Mouse (Mus musculus) heart, postnatal 0 days (tissue): ENCODE measurements around the gene Ehd1. TPM values are rescaled to one million over a fixed set of nuclear protein-coding genes. Genes with fewer than 3 reads are reported as not detected.

Experiments used
- ATAC-seq: fragments of 200-750 bp; cut with Nextera tagmentation; 2 replicates; pipeline ENCODE4 v1.8.0; 2017; ENCODE audit warnings: low read depth, moderate number of reproducible peaks, moderate library complexity; ENCODE audit not compliant: insufficient read depth
- DNase-seq: peaks from one replicate; pipeline ENCODE4 v3.0.0-alpha.2; 2016; ENCODE audit warnings: low spot score
- H3K27ac ChIP-seq: fragments of 300-500 bp; sonication (generic); 2 replicates; pipeline ENCODE4 v1.5.1; 2014; ENCODE audit warnings: low read depth, mild to moderate bottlenecking
- H3K27me3 ChIP-seq: fragments of 300-500 bp; sonication (generic); 2 replicates; pipeline ENCODE4 v1.6.1; 2014; ENCODE audit warnings: low read length, mixed read lengths; ENCODE audit not compliant: control insufficient read depth, insufficient read depth
- H3K36me3 ChIP-seq: fragments of 300-500 bp; sonication (generic); replicated peaks from 2 replicates; pipeline ENCODE4 v1.6.1; 2014; ENCODE audit warnings: low read length, mixed read lengths; ENCODE audit not compliant: control insufficient read depth, insufficient read depth
- H3K4me1 ChIP-seq: fragments of 300-500 bp; sonication (generic); 2 replicates; pipeline ENCODE4 v1.6.1; 2014; ENCODE audit warnings: antibody characterized with exemption; ENCODE audit not compliant: control insufficient read depth, insufficient read depth
- H3K4me2 ChIP-seq: fragments of 300-500 bp; sonication (generic); 2 replicates; pipeline ENCODE4 v1.6.1; 2014; ENCODE audit warnings: low read depth, mild to moderate bottlenecking, low read length, moderate library complexity
- H3K4me3 ChIP-seq: fragments of 300-500 bp; sonication (generic); 2 replicates; pipeline ENCODE4 v1.5.1; 2014; ENCODE audit warnings: low read depth, low read length
- H3K9ac ChIP-seq: fragments of 300-500 bp; sonication (generic); replicated peaks from 2 replicates; pipeline ENCODE4 v1.6.1; 2014; ENCODE audit warnings: low read depth, low read length, mixed read lengths
- H3K9me3 ChIP-seq: fragments of 300-500 bp; sonication (generic); replicated peaks from 2 replicates; pipeline ENCODE4 v1.6.1; 2016; ENCODE audit warnings: low read length; ENCODE audit not compliant: control insufficient read depth
- CTCF ChIP-seq: IDR thresholded peaks from 2 replicates; pipeline ENCODE4 v1.5.1; 2016; ENCODE audit warnings: antibody characterized with exemption, control low read depth, low read depth
- EP300 ChIP-seq: IDR thresholded peaks from 2 replicates; pipeline ENCODE4 v1.6.1; 2016; ENCODE audit warnings: antibody characterized with exemption, low read depth
- WGBS: fragments of 180-500 bp; shearing (Covaris S2); extraction: QIAGEN DNeasy Blood & Tissue Kit; methylation state at CpG from one replicate; pipeline ENCODE4 v1.1.7; 2014; 5-methylcytosine and 5-hydroxymethylcytosine counted together
- polyA plus RNA-seq: library from polyadenylated mRNA; unstranded; fragments of >200 nt; fragmentation: Nextera tagmentation; extraction: Ambion mirVana; gene quantifications from 2 replicates; pipeline ENCODE4 v1.2.1, GENCODE M21; 2015
- total RNA-seq: library from RNA; depleted of rRNA; stranded (reverse); fragments of >200 nt; gene quantifications from 2 replicates; pipeline ENCODE4 v1.2.3, GENCODE M21; 2014; ENCODE audit warnings: low replicate concordance

Ehd1 gene
- total and polyA plus RNA-seq, 2 experiments from 2014 or later: 60.3 to 127 TPM

DNA sequence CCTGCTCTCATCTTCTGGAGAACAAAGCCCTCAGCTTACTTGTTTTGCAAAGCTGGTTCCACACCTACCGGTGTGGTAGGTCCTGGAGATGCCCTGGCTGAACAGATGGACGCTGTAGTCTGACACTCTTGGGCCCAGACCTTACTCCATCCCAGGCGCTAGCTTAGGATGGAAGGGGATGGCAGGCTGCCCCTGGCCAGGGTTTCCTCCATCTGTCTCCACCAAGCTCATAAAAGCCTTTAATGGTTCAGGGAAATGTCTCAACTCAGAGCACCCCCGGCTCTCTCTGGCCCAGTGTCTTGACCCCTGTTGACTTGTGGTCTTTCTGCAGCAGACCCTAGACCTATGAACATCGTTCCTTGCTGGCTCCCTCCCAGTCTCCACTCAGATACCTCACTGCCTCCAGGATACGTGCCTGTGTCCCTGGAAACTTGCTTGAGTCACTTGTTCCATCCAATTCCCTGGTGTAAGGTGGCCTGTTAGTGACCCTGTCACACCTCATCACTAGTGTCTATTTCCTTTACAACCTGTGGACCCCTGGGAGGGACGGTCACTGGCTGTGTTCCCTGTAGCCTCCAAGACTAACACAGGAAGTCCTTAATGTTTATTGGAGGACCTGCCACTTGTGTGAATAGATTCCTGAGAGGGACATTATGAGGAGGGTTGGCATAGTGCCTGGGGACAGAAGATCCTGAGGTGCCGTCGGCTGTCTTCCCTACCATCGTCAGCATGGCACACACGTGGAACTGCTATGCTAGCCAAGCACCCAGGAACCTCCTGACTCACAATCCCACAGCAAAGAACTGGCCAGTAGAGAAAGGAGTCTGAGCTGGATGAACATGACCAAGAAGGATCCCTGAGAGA, 9.0 kb upstream of the Ehd1 start:
- H3K4me2 ChIP-seq: no peak overlapping the region
- no peak overlapping the region for H3K27ac ChIP-seq
- no peaks in the 10 kb centered on the region for H3K4me1 ChIP-seq
- H3K27me3 ChIP-seq: peaks cover 5% of the 10 kb centered on the region; the same call in 1 of the 2 replicates
- no peaks in the 10 kb centered on the region for H3K36me3 ChIP-seq
- 47% methylated on average over 11 of the region's 11 CpGs for WGBS
- ATAC-seq (peak; percentile 13), DNase-seq (no peak)
- TF ChIP-seq CTCF: no peak
- peak; percentile 65; the same call in 1 of the 2 replicates for TF ChIP-seq EP300
- H3K4me3 ChIP-seq: no peak overlapping the region
- no peaks in the 10 kb centered on the region for H3K9me3 ChIP-seq
- H3K9ac ChIP-seq: no peak overlapping the region

- peak; percentile 88 for TF ChIP-seq CTCF
- no peak for TF ChIP-seq EP300
- peak; percentile 70 for ATAC-seq
Observed at GRCm38 (mm10) chr19:6268170-6268528, 8.4 kb upstream of the Ehd1 start.

GRCm38 (mm10) chr19:6268670-6269132, 7.8 kb upstream of the Ehd1 start:
- H3K36me3 ChIP-seq: no peaks in the 10 kb centered on the region
- TF ChIP-seq CTCF: no peak
- TF ChIP-seq EP300: no peak
- WGBS: 81% methylated on average over 7 of the region's 7 CpGs
- H3K27ac ChIP-seq: no peak overlapping the region
- peaks cover 5% of the 10 kb centered on the region; the same call in 1 of the 2 replicates for H3K27me3 ChIP-seq
- peaks cover 7% of the 10 kb centered on the region; the same call in 1 of the 2 replicates for H3K4me1 ChIP-seq
- DNase-seq (no peak), ATAC-seq (no peak)
- H3K4me3 ChIP-seq: no peak overlapping the region
- no peaks in the 10 kb centered on the region for H3K9me3 ChIP-seq
- H3K9ac ChIP-seq: no peak overlapping the region
- H3K4me2 ChIP-seq: no peak overlapping the region

More at GRCm38 (mm10) chr19:6268170-6268528, 8.4 kb upstream of the Ehd1 start:
- H3K27me3 ChIP-seq: peaks cover 5% of the 10 kb centered on the region; the same call in 1 of the 2 replicates
- H3K9ac ChIP-seq: no peak overlapping the region
- H3K27ac ChIP-seq: no peak overlapping the region
- peak; percentile 88 for DNase-seq
- H3K4me2 ChIP-seq: no peak overlapping the region
- no peak overlapping the region for H3K4me3 ChIP-seq
- WGBS: 15% methylated on average over 8 of the region's 8 CpGs
- H3K36me3 ChIP-seq: no peaks in the 10 kb centered on the region
- H3K4me1 ChIP-seq: peaks cover 5% of the 10 kb centered on the region; the same call in 1 of the 2 replicates
- H3K9me3 ChIP-seq: no peaks in the 10 kb centered on the region

- Histone ChIP-seq H3K27me3 (peaks cover 5% of the 10 kb centered on the region; the same call in 1 of the 2 replicates), H3K36me3 (no peaks in the 10 kb centered on the region), H3K9ac (no peak overlapping the region), H3K9me3 (no peaks in the 10 kb centered on the region), H3K4me3 (no peak overlapping the region), H3K27ac (no peak overlapping the region), H3K4me2 (no peak overlapping the region), H3K4me1 (peaks cover 12% of the 10 kb centered on the region; the same call in 1 of the 2 replicates)
- no peak for TF ChIP-seq EP300
- no peak for TF ChIP-seq CTCF
- ATAC-seq (no peak), DNase-seq (no peak)
- 89% methylated on average over 8 of the region's 8 CpGs for WGBS
Observed at GRCm38 (mm10) chr19:6269798-6270475, 6.6 kb upstream of the Ehd1 start.

DNA sequence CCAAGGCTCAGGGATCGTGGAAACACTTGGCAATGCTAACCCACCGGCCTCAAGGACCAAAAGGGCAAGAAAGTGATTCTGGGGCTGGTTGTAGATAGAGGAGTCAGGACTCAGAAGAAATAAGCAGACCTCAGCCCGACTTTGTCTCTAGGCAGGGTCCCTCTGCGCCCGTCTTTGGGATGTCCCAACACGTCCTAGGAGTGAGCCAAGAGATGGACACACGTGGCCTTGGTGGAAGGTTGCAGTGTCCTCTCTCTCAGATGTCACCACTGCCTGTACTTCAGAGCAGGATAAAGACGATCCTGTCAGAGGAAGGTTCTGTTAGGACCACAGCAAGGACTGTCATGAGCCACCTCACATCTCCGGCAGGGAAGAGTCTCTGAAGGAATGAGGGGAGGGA, 5.9 kb upstream of the Ehd1 start:
- H3K36me3 ChIP-seq: no peaks in the 10 kb centered on the region
- no peak for TF ChIP-seq EP300
- TF ChIP-seq CTCF: no peak
- 61% methylated on average over 9 of the region's 9 CpGs for WGBS
- ATAC-seq (no peak), DNase-seq (no peak)
- peaks cover 5% of the 10 kb centered on the region; the same call in 1 of the 2 replicates for H3K27me3 ChIP-seq
- no peak overlapping the region for H3K9ac ChIP-seq
- no peaks in the 10 kb centered on the region for H3K9me3 ChIP-seq
- peaks cover 13% of the 10 kb centered on the region; the same call in 1 of the 2 replicates for H3K4me1 ChIP-seq
- no peak overlapping the region for H3K27ac ChIP-seq
- no peak overlapping the region for H3K4me2 ChIP-seq
- H3K4me3 ChIP-seq: no peak overlapping the region
